Mouse (Mus musculus): ENCODE measurements around the gene Fgf2.

GRCm38 (mm10) chr3:37418341-37418740 lies 70.2 kb downstream of the Fgf2 start:
- TF ChIP-seq CTCF (IDR thresholded peaks at IDR 0.05; ENCODE audit: control insufficient read depth, insufficient read depth, insufficient read length) = no peak
- TF ChIP-seq CEBPB (IDR thresholded peaks at IDR 0.05; ENCODE audit: low read depth) = no peak
- TF ChIP-seq MAX (IDR thresholded peaks at IDR 0.05) = no peak
